Mouse (Mus musculus): ENCODE measurements at regions not wholly inside any gene's neighbourhood (a gene's known extent, or its start where the extent isn't known, plus 50 kb on each side); places are given as distances from the start of the nearest gene placed in this dataset.

- Histone ChIP-seq H3K27me3 (no peaks in the 10 kb centered on the region), H3K4me1 (replicated peaks) (no peaks in the 10 kb centered on the region), H3K9ac (no peak overlapping the region), H3K27ac (replicated peaks) (no peak overlapping the region), H3K9me3 (replicated peaks) (no peaks in the 10 kb centered on the region), H3K36me3 (replicated peaks) (no peaks in the 10 kb centered on the region), H3K4me3 (replicated peaks) (no peak overlapping the region), H3K4me2 (no peak overlapping the region)
- 63% methylated on average over 7 of the region's 7 CpGs for WGBS (ENCODE audit: insufficient replicate concordance)
- ATAC-seq (ENCODE audit: insufficient read depth): no peak
Measured at GRCm38 (mm10) chr9:24833766-24834165, 59.7 kb upstream of the Tbx20 start.

GRCm38 (mm10) chr9:24848210-24848609 lies 74.1 kb upstream of the Tbx20 start:
- 21% methylated on average over 7 of the region's 7 CpGs for WGBS (ENCODE audit: insufficient replicate concordance)
- H3K4me3 ChIP-seq (replicated peaks): no peak overlapping the region
- H3K9ac ChIP-seq: no peak overlapping the region
- no peak for ATAC-seq (ENCODE audit: insufficient read depth)
- H3K27ac ChIP-seq (replicated peaks): no peak overlapping the region
- H3K27me3 ChIP-seq: no peaks in the 10 kb centered on the region
- no peaks in the 10 kb centered on the region for H3K36me3 ChIP-seq (replicated peaks)
- no peaks in the 10 kb centered on the region for H3K9me3 ChIP-seq (replicated peaks)
- H3K4me1 ChIP-seq (replicated peaks): no peaks in the 10 kb centered on the region
- H3K4me2 ChIP-seq: no peak overlapping the region

DNA sequence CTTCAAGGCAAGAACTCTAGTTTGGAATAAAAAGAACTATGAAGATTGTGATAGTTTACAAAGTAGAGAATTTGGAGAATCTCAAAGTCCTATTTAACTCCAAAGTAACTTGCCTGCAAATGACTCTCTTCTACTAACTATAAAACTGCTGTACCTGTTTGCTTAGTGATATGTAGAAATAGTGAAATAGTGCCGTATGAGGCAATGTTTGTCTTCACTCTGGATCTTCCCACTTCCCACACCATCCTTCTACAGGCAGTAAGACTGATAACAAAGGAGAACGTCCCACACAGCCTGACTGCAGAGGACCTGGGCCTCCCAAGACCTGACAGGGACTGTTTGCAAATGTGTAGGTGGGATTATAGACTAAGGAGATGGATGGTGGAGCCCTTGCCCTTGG lies 85.4 kb upstream of the Tbx20 start:
- no peaks in the 10 kb centered on the region for H3K27me3 ChIP-seq
- H3K27ac ChIP-seq (replicated peaks): no peak overlapping the region
- H3K4me2 ChIP-seq: no peak overlapping the region
- no peak overlapping the region for H3K4me3 ChIP-seq (replicated peaks)
- H3K36me3 ChIP-seq (replicated peaks): no peaks in the 10 kb centered on the region
- ATAC-seq (ENCODE audit: insufficient read depth): no peak
- WGBS (ENCODE audit: insufficient replicate concordance): 26% methylated on average over 2 of the region's 2 CpGs
- no peak overlapping the region for H3K9ac ChIP-seq
- no peaks in the 10 kb centered on the region for H3K9me3 ChIP-seq (replicated peaks)
- no peaks in the 10 kb centered on the region for H3K4me1 ChIP-seq (replicated peaks)

DNA sequence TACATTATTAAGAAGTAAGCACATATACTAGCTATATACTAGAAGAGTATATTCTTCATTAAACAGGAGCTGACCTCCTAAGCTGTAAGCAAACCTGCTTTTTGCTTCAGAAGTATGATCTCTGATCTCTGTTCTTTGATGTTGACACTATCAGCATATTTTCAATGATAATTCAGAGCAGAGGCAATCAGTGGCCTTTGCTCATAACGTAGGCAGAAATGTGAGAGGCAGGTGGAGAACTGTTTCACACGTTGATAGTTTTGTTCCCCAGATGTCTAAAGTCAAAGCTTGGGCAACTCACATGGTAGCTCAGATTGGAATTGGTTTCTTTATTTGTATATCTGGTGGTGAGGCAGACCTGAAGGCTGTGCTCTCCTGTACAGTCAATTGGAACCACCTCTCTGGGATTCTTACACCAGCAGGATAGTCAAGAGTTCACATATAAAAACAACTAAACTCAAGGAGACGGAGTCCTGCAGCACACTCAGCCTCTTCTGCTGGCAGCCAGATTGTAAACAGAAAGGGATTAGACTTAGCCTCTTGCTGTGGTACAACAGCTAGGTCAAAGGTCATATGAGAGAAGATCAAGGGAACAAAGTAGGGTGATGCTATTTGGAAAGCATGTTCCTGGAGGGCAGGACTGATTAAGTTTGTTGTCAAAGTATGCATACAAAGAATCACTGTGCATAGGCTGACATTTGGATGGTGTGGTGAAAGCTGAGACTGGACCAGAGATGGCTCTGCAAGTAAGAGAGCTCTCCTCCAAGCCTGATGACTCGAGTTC lies 92.5 kb upstream of the Tbx20 start:
- Histone ChIP-seq H3K9me3 (replicated peaks) (no peaks in the 10 kb centered on the region), H3K27me3 (no peaks in the 10 kb centered on the region), H3K4me3 (replicated peaks) (no peak overlapping the region), H3K36me3 (replicated peaks) (no peaks in the 10 kb centered on the region), H3K27ac (replicated peaks) (no peak overlapping the region), H3K4me2 (no peak overlapping the region), H3K4me1 (replicated peaks) (no peaks in the 10 kb centered on the region), H3K9ac (no peak overlapping the region)
- 43% methylated on average over 4 of the region's 4 CpGs for WGBS (ENCODE audit: insufficient replicate concordance)
- ATAC-seq (ENCODE audit: insufficient read depth): no peak

GRCm38 (mm10) chr9:24868746-24869145 lies 94.6 kb upstream of the Tbx20 start:
- Histone ChIP-seq H3K27ac (replicated peaks) (no peak overlapping the region), H3K4me2 (no peak overlapping the region), H3K27me3 (no peaks in the 10 kb centered on the region), H3K9ac (no peak overlapping the region), H3K4me1 (replicated peaks) (no peaks in the 10 kb centered on the region), H3K9me3 (replicated peaks) (no peaks in the 10 kb centered on the region), H3K4me3 (replicated peaks) (no peak overlapping the region), H3K36me3 (replicated peaks) (no peaks in the 10 kb centered on the region)
- 33% methylated on average over 1 of the region's 1 CpGs for WGBS (ENCODE audit: insufficient replicate concordance)
- no peak for ATAC-seq (ENCODE audit: insufficient read depth)

- no peaks in the 10 kb centered on the region for H3K4me1 ChIP-seq (replicated peaks)
- 36% methylated on average over 13 of the region's 13 CpGs for WGBS (ENCODE audit: insufficient replicate concordance)
- H3K4me2 ChIP-seq: no peak overlapping the region
- no peaks in the 10 kb centered on the region for H3K27me3 ChIP-seq
- no peak overlapping the region for H3K4me3 ChIP-seq (replicated peaks)
- no peak for ATAC-seq (ENCODE audit: insufficient read depth)
- no peaks in the 10 kb centered on the region for H3K36me3 ChIP-seq (replicated peaks)
- H3K9ac ChIP-seq: no peak overlapping the region
- H3K9me3 ChIP-seq (replicated peaks): no peaks in the 10 kb centered on the region
- H3K27ac ChIP-seq (replicated peaks): no peak overlapping the region
Measured at GRCm38 (mm10) chr9:24874434-24875143, 100.5 kb upstream of the Tbx20 start.

DNA sequence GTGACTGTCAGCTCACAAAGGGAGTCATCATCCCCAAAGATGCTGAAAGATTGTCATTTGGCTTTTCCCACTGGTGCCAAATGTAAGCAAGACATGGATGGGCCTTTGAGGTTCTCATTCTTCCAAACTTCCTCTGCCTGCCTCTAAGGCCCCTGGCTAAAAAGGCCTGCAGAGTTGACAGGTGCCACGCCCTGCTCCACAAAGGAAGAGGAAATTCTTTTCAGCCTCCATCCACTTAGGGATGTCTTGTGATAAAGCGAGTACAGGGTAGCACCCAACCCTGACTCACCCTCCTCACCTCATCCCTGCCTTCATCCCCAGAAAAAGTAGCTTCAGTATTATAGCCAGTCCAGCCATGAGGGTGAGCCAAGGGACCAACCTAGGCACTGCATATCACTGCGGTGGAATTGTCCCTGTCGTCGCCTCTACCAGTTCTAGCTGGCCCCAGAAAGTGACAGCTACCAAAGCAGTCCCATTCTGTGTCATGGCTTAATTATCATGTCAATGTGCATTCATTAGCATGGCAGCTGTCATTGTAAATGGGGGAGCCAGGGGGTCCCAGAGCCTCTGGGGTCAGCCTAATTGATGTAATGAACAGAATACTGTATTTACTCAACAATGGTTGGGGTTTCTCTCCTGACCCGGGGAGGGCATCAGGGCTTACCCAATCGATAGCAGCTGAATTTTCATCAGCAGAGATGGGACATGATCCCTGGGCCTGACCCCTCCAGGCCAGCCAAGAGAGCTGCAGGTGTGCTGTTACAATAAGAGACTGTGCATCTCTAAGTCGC lies 104.5 kb upstream of the Tbx20 start:
- WGBS (ENCODE audit: insufficient replicate concordance): 51% methylated on average over 8 of the region's 8 CpGs
- no peaks in the 10 kb centered on the region for H3K36me3 ChIP-seq (replicated peaks)
- no peak overlapping the region for H3K4me2 ChIP-seq
- no peak overlapping the region for H3K27ac ChIP-seq (replicated peaks)
- H3K27me3 ChIP-seq: no peaks in the 10 kb centered on the region
- no peaks in the 10 kb centered on the region for H3K9me3 ChIP-seq (replicated peaks)
- H3K4me1 ChIP-seq (replicated peaks): no peaks in the 10 kb centered on the region
- no peak overlapping the region for H3K9ac ChIP-seq
- ATAC-seq (ENCODE audit: insufficient read depth): no peak
- H3K4me3 ChIP-seq (replicated peaks): no peak overlapping the region

DNA sequence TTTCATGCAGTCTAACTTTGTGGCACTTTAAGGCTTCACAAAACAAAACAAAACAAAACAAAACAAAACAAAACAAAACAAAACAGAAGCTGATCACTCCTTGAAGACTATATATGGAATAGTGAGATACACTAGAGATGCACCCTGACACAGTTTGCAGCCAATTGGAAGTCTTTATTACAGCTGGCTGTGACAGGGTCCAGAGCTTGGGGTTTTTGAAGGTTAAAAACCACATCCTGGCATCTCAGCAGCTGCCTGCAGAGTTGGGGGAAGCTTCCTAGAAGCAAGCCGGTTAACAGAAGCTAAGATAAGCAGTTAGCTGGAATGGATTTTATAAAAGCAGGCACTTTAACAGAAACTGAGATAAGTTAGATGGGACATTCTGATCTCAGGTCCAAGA lies 105.6 kb upstream of the Tbx20 start:
- Histone ChIP-seq H3K4me3 (replicated peaks) (no peak overlapping the region), H3K4me1 (replicated peaks) (no peaks in the 10 kb centered on the region), H3K36me3 (replicated peaks) (no peaks in the 10 kb centered on the region), H3K4me2 (no peak overlapping the region), H3K27ac (replicated peaks) (no peak overlapping the region), H3K27me3 (no peaks in the 10 kb centered on the region), H3K9me3 (replicated peaks) (no peaks in the 10 kb centered on the region), H3K9ac (no peak overlapping the region)
- 13% methylated on average over 1 of the region's 1 CpGs for WGBS (ENCODE audit: insufficient replicate concordance)
- no peak for ATAC-seq (ENCODE audit: insufficient read depth)

GRCm38 (mm10) chr9:24884011-24884410 lies 109.9 kb upstream of the Tbx20 start:
- no peak overlapping the region for H3K4me2 ChIP-seq
- ATAC-seq (ENCODE audit: insufficient read depth): no peak
- no peak overlapping the region for H3K4me3 ChIP-seq (replicated peaks)
- H3K27me3 ChIP-seq: no peaks in the 10 kb centered on the region
- H3K9ac ChIP-seq: no peak overlapping the region
- WGBS (ENCODE audit: insufficient replicate concordance): 44% methylated on average over 3 of the region's 3 CpGs
- no peaks in the 10 kb centered on the region for H3K36me3 ChIP-seq (replicated peaks)
- H3K4me1 ChIP-seq (replicated peaks): no peaks in the 10 kb centered on the region
- no peaks in the 10 kb centered on the region for H3K9me3 ChIP-seq (replicated peaks)
- H3K27ac ChIP-seq (replicated peaks): no peak overlapping the region

GRCm38 (mm10) chr9:24888282-24888681 lies 114.2 kb upstream of the Tbx20 start:
- Histone ChIP-seq H3K9ac (no peak overlapping the region), H3K27ac (replicated peaks) (no peak overlapping the region), H3K36me3 (replicated peaks) (no peaks in the 10 kb centered on the region), H3K4me1 (replicated peaks) (no peaks in the 10 kb centered on the region), H3K9me3 (replicated peaks) (no peaks in the 10 kb centered on the region), H3K4me2 (no peak overlapping the region), H3K27me3 (no peaks in the 10 kb centered on the region), H3K4me3 (replicated peaks) (no peak overlapping the region)
- ATAC-seq (ENCODE audit: insufficient read depth): no peak
- 56% methylated on average over 9 of the region's 9 CpGs for WGBS (ENCODE audit: insufficient replicate concordance)

- no peak for ATAC-seq (ENCODE audit: insufficient read depth)
- WGBS (ENCODE audit: insufficient replicate concordance): 55% methylated on average over 13 of the region's 13 CpGs
- H3K36me3 ChIP-seq (replicated peaks): no peaks in the 10 kb centered on the region
Measured at GRCm38 (mm10) chr9:24896498-24897261, 122.6 kb upstream of the Tbx20 start.

More at GRCm38 (mm10) chr9:24896498-24897261, 122.6 kb upstream of the Tbx20 start:
- Histone ChIP-seq H3K4me1 (replicated peaks) (no peaks in the 10 kb centered on the region; the same call in 1 of the 2 replicates), H3K9ac (no peak overlapping the region), H3K27ac (replicated peaks) (no peak overlapping the region), H3K27me3 (no peaks in the 10 kb centered on the region), H3K4me2 (no peak overlapping the region), H3K9me3 (replicated peaks) (no peaks in the 10 kb centered on the region), H3K4me3 (replicated peaks) (no peak overlapping the region)
